Mouse (Mus musculus): ENCODE measurements around the gene Tctex1d4.

Tctex1d4 gene

DNA sequence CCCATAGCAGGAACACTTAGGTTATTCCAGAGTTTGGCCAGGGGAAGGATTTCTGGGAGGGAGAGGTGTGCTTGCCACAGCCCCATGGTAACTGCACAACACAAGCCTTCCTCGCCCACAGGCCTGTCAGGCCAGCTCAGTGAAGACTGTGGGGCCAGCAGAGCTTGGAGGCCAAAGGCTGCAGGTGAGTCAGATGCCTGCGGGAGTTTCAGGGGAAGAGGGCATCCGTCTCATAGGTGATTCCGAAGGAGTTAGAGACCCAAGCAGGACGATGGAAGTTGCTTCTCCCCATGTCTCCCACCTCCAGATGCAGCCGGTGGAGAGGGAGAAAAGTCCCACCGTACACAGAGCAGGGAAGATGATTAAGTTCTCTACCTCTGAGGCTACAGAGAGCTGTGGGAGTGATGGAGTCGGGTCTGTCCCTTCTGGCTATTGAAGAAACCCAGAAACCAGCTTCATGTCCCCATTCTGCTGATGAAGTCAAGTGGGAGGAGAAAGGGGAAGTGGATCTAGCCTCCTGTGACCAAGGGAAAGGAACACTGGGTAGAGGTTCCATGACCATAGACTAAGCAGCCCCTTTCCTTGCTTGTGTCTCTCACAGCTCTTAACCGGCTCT is at the start of gene Tctex1d4:
Gene Tctex1d4 (plus strand): TSS at position 120 of the 616 bp plus-strand sequence.
- no peak for ATAC-seq (ENCODE audit: insufficient number of reproducible peaks, low FRiP score, low TSS enrichment)

DNA sequence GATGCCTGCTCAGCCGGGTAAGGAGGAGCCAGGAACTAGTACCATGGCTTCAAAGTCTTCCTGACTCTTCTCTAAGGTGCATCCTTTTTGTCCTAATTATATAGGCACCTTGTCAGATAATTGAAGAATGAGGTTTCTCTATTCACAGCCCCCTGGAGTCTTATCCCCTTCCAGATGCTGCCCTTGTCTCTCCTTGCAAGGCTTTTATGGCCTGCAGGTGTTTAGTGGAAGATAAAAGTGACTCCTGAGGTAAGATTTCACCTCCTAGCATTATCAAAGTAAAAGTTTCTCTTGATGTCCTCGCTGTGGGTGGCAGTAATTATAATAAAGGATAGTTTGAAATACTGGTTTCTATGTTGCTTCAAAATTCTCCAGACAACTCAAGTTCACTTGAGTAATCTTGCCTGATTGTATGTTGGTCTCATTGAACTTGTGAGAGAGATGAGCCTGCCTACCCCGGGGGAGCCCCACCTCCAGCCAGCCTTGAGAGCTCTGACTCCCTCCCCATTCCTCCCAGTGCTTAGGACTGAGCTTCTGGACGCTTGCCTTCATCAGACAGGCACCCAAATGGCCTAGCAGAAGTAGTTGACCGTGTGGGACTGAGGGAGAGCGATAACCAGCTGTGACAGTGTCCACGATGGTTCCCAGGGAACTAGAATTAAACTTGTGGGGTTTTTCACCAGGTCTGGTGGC is 38.5 kb upstream of the Tctex1d4 start:
- no peak for ATAC-seq (ENCODE audit: insufficient number of reproducible peaks, low FRiP score, low TSS enrichment)

DNA sequence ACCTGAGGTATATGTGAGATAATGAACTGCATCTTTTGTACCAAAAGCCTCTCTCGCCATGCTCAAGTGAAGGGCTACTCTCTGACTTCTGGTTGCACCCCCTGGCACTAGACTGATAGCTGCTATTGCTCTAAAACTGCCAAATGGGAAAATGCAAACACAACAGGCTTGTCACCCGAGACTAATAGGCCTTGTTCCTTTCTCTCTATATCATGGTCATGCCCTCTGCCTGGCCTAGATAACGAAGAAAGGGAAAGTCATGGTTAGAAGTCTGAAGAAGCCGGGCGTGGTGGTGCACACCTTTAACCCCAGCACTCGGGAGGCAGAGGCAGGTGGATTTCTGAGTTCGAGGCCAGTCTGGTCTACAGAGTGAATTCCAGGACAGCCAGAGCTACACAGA is 36.0 kb upstream of the Tctex1d4 start:
- no peak for ATAC-seq (ENCODE audit: insufficient number of reproducible peaks, low FRiP score, low TSS enrichment)

DNA sequence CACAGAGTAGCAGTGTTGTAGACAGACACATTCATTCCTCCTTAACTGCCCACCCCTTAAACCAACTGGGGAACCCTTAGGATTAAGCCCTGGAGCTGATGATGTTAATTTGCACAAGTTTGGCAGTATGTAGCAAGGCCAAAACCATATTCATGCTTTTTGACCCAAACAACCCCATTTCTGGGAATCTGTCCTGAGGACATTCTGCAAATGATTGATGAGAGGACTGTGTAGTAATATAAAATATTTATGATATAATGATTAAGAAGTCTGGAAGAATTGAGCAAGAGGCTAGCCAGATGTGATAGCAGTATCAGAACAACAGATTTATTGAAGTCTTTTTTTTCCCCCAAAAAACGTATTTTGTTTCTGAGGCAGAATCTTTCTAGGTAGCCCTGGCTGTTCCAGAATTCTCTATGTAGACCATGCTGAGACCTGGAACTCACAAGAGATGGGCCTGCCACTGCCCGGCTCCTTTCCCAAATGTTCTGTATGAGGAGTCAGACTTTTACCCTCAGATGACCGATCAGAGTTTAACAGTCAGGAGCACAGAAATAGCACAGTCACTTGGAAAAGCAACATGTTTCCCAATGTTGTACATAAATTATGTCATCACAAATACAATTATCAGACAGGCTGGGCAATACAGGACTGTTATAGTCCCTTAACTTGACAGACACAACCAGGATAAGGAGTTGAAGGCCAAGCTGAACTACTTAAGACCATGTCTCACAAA is 31.8 kb upstream of the Tctex1d4 start:
- no peak for ATAC-seq (ENCODE audit: insufficient number of reproducible peaks, low FRiP score, low TSS enrichment)

DNA sequence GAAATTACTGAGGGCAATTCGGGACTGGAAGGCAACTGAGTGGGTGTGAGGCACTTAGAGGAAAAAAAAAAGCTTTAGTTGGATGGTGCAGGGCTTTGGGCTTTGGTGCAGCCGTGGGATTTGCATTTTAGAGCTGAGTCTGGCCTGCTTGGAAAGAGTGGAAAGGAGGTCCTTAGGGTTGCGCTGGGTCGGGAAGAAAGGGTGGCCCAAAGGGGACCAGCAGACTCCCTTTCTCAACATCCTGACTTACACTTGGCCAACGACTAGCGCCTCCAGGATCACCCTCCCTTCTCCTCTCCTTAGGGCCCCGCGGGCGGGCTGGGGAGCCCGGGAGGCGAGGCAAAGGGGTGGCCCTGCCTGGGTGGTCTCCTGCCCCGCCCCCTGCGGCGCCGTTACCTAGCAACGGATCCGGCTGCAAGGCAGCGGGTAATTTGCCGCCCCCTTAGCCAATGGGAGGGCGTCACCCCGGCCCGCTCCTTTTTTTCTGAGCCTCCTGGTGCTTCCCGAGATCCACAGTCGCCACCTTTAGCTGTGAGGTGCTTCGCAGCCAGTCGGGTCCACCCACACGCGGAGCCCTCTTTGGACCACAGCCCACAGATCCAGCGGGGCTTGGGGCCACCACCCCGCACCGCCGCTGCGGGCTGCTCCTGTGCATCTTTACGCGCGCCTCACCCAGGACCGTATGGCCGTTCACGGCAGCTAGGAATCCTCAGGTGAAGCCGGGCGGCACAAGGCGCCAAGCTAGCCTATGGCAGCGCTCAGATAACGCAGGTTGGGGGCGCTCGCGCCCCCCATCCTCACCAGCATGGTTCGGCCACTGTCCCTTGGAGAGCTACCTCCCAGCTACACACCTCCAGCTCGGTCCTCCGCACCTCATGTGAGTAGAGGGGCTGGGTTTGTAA is 30.8 kb upstream of the Tctex1d4 start, which contains the start of gene Ptch2:
Gene Ptch2 (plus strand): TSS at position 525 of the 902 bp plus-strand sequence.
- ATAC-seq (ENCODE audit: insufficient number of reproducible peaks, low FRiP score, low TSS enrichment), result no peak

DNA sequence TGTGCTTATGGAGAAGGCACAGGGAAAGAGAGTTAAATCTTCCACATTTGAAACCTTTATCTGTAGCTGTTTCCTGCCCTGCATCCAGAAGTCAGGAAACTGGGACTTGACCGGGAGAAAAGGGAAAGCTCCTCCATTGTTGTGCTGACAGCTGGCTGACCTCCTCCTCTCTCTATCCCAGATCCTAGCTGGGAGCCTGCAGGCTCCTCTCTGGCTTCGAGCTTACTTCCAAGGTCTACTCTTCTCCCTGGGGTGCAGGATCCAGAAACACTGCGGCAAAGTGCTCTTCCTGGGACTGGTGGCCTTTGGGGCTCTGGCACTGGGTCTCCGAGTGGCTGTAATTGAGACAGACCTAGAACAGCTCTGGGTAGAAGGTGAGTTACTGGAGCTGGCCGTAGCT is 29.9 kb upstream of the Tctex1d4 start:
- ATAC-seq (ENCODE audit: insufficient number of reproducible peaks, low FRiP score, low TSS enrichment), result no peak

DNA sequence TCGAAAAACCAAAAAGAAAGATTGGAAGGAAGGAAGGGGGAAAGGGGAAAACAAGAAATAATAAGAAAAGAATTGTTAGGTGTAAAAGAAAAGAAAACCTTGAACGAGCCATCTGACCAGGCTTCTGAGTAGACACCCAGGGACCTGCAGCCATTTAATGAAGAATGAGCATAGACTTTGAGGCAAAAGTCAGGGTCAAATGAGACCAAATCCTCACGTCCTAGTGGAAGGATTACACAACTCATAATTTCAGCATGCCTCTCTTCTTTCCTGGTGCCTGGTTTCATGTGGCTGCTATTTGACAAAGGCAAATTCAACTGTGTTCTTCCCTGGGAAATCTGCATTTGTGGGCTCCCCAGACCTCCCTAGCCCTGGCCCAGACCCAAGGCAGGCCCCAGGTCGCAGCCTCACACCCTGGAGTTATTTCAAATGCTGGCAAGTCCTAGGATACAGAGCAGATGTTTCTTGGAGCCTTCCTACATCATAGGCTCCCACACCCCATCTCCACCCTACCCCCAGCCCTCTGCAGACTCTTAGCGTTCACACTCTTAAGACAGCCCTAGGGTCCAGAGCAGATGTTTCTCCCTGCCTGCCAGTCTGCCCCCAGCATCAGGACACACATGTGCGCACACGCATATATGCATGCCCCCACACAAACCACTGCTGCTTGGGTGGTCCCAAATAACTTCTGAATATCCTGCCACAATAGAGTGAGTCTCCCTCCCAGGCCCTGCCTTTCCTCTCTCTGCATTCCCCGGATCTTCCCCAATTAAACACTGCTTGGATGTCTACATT is 28.4 kb upstream of the Tctex1d4 start:
- no peak for ATAC-seq (ENCODE audit: insufficient number of reproducible peaks, low FRiP score, low TSS enrichment)

DNA sequence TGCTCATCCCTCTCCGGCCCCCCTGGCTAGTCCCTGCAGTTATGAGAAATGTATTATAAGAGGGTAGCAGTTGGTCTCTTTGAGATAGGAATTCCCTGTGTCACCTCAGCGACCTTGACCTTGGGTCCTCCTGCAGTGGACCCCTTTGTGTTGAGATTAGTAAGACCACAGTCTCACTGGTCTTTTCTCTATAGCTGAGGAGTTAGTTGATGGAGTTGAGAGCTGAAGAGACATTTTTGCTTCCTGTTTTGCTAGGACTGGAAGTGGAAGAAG is 27.9 kb upstream of the Tctex1d4 start:
- ATAC-seq (ENCODE audit: insufficient number of reproducible peaks, low FRiP score, low TSS enrichment), result no peak

DNA sequence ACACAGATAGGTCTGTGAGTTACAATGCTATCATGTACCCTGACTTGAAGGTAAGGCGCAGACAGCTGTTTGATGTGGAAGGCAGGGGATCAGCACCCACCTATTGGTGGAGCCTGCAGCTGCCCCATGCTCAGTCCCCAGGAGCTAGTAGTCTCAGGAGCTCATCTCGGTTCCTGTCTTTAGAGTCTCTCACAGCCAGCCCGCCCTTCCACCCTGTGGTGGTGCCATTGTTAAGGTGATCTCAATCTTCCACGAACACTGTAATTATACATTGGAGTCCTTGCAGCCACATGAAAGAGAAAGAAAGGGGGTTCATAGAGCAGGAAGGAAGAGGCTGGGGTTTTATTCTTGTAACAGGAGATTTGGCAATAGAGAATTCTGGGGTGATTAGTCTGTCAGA is 26.6 kb upstream of the Tctex1d4 start:
- ATAC-seq (ENCODE audit: insufficient number of reproducible peaks, low FRiP score, low TSS enrichment), result no peak

DNA sequence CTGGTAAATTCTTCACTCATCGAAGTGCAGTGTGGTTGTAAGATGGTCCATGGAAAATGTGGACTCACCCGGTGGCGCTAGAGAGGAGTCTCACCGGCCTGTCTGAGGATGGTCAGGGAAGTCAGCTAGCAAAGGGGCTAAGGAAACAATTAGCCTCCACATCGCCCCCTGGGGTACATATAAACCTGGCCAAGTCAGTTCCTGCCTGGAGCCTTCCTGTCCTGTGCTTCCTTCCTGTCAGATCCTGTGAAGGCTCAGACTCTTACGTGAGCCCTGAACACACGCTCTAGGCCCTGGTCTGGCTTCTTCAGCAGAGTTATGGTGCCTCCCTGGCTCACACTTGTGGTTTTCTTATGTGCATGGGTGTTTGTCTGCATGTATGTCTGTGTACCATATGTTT is 25.4 kb upstream of the Tctex1d4 start:
- ATAC-seq (ENCODE audit: insufficient number of reproducible peaks, low FRiP score, low TSS enrichment), result no peak

DNA sequence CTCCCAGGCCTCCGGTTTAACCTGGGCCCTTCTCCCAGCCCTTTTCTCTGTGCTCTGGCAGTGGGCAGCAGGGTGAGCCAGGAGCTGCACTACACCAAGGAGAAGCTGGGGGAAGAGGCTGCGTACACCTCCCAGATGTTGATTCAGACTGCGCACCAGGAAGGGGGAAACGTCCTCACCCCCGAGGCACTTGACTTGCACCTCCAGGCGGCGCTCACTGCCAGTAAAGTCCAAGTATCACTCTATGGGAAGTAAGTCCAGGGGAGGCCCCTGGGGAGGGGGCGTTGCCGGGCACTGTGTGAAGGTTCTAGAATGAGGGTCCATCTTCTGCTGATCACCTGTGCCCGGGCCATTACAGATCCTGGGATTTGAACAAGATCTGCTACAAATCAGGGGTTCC is 21.9 kb upstream of the Tctex1d4 start:
- ATAC-seq (ENCODE audit: insufficient number of reproducible peaks, low FRiP score, low TSS enrichment), result no peak

DNA sequence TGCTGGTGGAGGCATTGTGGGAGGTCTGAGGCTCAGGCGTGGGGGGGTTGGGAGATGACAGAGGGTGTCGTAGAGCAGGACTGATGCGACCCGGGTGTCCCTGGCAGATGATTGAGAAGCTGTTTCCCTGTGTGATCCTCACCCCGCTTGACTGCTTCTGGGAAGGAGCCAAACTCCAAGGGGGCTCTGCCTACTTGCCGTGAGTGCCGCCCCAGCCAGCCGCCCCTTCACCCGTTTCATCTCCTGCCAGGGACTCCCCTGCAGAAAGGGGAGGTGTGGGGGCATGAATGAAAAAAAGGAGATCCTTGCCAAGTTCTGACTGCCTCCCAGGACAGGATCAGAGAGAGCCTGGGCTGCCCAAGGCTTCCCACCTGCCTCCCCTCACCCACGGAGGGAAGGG is 21.5 kb upstream of the Tctex1d4 start:
- no peak for ATAC-seq (ENCODE audit: insufficient number of reproducible peaks, low FRiP score, low TSS enrichment)

DNA sequence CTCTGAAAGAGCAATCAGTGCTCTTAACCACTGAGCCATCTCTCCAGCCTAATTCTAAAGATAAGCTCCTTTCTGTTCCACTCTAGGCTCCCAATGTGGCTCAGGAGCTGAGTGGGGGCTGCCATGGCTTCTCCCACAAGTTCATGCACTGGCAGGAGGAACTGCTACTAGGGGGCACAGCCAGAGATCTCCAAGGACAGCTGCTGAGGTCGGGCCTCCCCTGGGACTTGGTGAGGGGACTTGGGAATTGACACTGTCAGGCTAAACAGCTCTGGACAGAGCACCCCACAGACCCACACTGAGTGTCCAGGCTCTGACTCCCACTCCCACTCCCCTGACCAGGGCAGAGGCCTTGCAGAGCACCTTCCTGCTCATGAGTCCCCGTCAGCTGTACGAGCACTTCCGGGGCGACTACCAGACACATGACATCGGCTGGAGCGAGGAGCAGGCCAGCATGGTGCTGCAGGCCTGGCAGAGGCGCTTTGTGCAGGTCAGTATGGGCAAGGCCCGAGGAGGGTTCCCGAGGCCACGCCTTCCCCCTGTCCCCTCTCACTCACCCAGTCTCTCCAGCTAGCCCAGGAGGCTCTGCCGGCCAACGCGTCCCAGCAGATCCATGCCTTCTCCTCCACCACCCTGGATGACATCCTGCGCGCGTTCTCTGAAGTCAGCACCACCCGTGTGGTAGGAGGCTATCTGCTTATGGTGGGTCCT is 18.6 kb upstream of the Tctex1d4 start:
- ATAC-seq (ENCODE audit: insufficient number of reproducible peaks, low FRiP score, low TSS enrichment), result no peak

DNA sequence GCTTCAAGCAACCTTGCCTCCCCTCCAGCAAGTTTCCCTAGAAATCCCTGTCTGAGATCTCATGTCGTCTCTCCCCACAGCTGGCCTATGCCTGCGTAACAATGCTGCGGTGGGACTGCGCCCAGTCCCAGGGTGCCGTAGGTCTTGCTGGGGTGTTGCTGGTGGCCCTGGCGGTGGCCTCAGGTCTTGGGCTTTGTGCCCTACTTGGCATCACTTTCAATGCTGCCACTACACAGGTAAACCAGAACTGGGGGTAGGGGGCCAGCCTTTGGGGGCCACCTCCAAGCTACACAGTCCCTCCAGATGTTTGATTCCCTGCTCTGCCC is 18.1 kb upstream of the Tctex1d4 start:
- ATAC-seq (ENCODE audit: insufficient number of reproducible peaks, low FRiP score, low TSS enrichment), result no peak

DNA sequence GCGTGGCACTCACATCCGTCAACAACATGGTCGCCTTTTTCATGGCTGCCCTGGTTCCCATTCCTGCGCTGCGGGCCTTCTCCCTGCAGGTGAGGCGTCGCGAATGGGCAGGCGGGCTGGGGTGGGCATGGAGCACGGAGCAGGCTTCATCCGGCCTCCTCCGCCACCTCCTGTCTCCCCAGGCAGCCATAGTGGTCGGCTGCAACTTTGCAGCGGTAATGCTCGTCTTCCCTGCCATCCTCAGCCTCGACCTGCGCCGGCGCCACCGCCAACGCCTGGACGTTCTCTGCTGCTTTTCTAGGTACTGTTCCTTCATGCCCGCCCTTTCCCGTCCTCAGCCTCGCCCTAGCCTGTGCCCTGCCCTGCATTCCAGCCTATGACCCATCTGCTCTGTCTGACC is 17.3 kb upstream of the Tctex1d4 start:
- ATAC-seq (ENCODE audit: insufficient number of reproducible peaks, low FRiP score, low TSS enrichment), result no peak

DNA sequence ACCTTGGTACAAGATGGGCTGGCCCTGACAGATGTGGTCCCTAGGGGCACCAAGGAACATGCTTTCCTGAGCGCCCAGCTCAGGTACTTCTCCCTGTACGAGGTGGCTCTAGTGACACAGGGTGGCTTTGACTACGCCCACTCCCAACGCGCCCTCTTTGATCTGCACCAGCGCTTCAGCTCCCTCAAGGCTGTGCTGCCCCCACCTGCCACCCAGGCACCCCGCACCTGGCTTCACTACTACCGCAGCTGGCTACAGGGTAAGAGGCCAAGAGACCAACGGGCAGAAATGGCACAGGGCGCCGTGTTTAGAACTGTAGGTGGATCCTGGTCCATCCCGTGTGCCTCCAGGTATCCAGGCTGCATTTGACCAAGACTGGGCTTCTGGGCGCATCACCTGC is 16.3 kb upstream of the Tctex1d4 start:
- ATAC-seq (ENCODE audit: insufficient number of reproducible peaks, low FRiP score, low TSS enrichment), result no peak

DNA sequence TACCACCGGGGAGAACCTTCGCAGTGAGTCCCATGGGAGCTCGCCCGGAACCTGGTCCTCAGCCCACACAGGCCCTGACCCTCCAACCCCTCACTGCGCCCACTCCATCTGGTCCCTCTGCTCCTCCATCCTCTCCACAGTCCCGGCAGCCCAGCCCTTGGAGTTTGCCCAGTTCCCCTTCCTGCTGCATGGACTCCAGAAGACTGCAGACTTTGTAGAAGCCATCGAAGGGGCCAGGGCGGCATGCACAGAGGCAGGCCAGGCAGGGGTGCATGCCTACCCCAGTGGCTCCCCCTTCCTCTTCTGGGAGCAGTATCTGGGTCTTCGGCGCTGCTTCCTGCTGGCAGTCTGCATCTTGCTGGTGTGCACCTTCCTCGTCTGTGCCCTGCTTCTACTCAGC is 15.6 kb upstream of the Tctex1d4 start:
- no peak for ATAC-seq (ENCODE audit: insufficient number of reproducible peaks, low FRiP score, low TSS enrichment)

DNA sequence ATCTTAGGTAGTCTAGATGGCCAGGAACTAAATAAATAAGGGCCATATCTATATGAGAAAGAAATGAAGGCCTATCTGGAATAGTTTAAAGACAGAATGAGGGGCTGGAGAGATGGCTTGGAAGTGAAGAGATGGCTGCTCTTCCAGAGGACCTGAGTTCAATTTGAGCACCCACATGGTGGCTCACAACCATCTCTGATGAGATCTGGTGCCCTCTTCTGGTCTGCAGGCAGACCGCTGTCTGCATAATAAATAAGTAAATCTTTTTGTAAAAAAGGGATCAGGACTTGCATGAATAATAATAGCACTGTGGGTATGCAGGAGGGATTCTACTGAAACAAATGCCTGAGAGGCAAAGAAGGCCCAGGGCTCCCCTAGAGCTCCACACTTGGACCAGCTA is 13.4 kb upstream of the Tctex1d4 start:
- ATAC-seq (ENCODE audit: insufficient number of reproducible peaks, low FRiP score, low TSS enrichment), result no peak

DNA sequence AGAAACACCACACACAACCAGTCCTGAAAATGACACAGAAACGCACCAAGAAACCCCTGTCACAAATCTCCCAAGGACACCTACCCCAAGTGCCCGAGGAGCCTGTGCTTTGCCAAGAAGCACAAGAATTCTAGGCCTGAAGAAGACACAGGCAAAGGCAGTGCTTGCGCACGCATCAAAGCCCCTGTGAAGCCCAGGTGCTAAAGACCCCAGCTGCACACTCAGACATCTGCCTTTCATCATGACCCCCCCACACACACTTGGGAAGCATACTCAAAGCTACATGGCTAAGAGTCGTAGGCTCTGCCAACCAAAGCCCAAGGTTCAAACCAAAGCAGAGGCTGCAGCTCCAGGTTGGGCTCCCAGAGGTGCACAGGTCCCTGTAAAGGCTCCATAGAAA is 11.0 kb upstream of the Tctex1d4 start:
- no peak for ATAC-seq (ENCODE audit: insufficient number of reproducible peaks, low FRiP score, low TSS enrichment)

DNA sequence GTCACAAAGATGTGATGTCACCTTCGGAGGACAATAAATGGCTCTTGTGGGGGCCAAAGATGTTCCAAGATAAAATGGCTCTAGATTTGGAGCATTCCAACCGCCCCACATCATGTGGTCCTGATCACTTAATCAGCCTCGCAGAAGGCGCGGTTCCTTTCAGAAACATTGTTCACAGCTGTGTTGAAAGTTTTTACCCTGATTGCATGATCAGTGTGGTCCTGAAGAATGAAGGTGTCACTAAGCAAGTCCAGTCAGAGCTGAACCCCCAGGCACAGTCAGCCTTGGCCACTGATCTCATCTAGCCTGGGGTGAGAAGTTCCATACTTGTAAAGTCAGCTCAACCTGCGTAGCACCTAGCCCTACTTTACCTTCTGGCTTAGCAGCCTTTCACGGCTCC is 8.7 kb upstream of the Tctex1d4 start:
- ATAC-seq (ENCODE audit: insufficient number of reproducible peaks, low FRiP score, low TSS enrichment), result no peak
